Mouse (Mus musculus): ENCODE results near the gene Olfr1288. TPM values are rescaled to one million over a fixed set of nuclear protein-coding genes. Genes with fewer than 3 reads are reported as not detected.

Gene Olfr1288
- polyA plus RNA-seq, 1 experiment from 2014 or later, result not detected

Other genes with a start within 250 kb of the Olfr1288 start
- not detected in 2 replicates for gene 4930430A15Rik, start 244.5 kb upstream of the Olfr1288 start, polyA plus RNA-seq (2014; fragmentation: Nextera tagmentation; extraction: Ambion mirVana)
- not detected in 2 replicates for gene Olfr1275, start 238.8 kb upstream of the Olfr1288 start, polyA plus RNA-seq (2014; fragmentation: Nextera tagmentation; extraction: Ambion mirVana)
- gene Olfr1276, start 219.6 kb upstream of the Olfr1288 start, polyA plus RNA-seq (2014; fragmentation: Nextera tagmentation; extraction: Ambion mirVana), result not detected in 2 replicates
- not detected in 2 replicates for gene Olfr1277, start 200.0 kb upstream of the Olfr1288 start, polyA plus RNA-seq (2014; fragmentation: Nextera tagmentation; extraction: Ambion mirVana)
- gene Olfr1278, start 184.0 kb upstream of the Olfr1288 start, polyA plus RNA-seq (2014; fragmentation: Nextera tagmentation; extraction: Ambion mirVana), result not detected in 2 replicates
- gene Olfr1279, start 173.5 kb upstream of the Olfr1288 start, polyA plus RNA-seq (2014; fragmentation: Nextera tagmentation; extraction: Ambion mirVana), result not detected in 2 replicates
- gene Olfr1280, start 160.1 kb upstream of the Olfr1288 start, polyA plus RNA-seq (2014; fragmentation: Nextera tagmentation; extraction: Ambion mirVana), result not detected in 2 replicates
- gene Olfr1281, start 147.6 kb upstream of the Olfr1288 start, polyA plus RNA-seq (2014; fragmentation: Nextera tagmentation; extraction: Ambion mirVana), result not detected in 2 replicates
- gene Olfr1282, start 138.0 kb upstream of the Olfr1288 start, polyA plus RNA-seq (2014; fragmentation: Nextera tagmentation; extraction: Ambion mirVana), result not detected in 2 replicates
- not detected in 2 replicates for gene Olfr1283, start 107.3 kb upstream of the Olfr1288 start, polyA plus RNA-seq (2014; fragmentation: Nextera tagmentation; extraction: Ambion mirVana)
- not detected in 2 replicates for gene Olfr1284, start 98.6 kb upstream of the Olfr1288 start, polyA plus RNA-seq (2014; fragmentation: Nextera tagmentation; extraction: Ambion mirVana)
- not detected in 2 replicates for gene Olfr1286, start 51.0 kb upstream of the Olfr1288 start, polyA plus RNA-seq (2014; fragmentation: Nextera tagmentation; extraction: Ambion mirVana)
- not detected in 2 replicates for gene Olfr1287, start 25.0 kb upstream of the Olfr1288 start, polyA plus RNA-seq (2014; fragmentation: Nextera tagmentation; extraction: Ambion mirVana)
- not detected in 2 replicates for gene Olfr1289, start 6.7 kb downstream of the Olfr1288 start, polyA plus RNA-seq (2014; fragmentation: Nextera tagmentation; extraction: Ambion mirVana)
- gene Olfr1290, start 19.7 kb downstream of the Olfr1288 start, polyA plus RNA-seq (2014; fragmentation: Nextera tagmentation; extraction: Ambion mirVana), result not detected in 2 replicates
- gene Olfr1291-ps1, start 23.1 kb downstream of the Olfr1288 start, polyA plus RNA-seq (2014; fragmentation: Nextera tagmentation; extraction: Ambion mirVana), result not detected in 2 replicates
- gene Olfr1293-ps, start 51.1 kb downstream of the Olfr1288 start, polyA plus RNA-seq (2014; fragmentation: Nextera tagmentation; extraction: Ambion mirVana), result not detected in 2 replicates
- not detected in 2 replicates for gene Olfr1294, start 66.2 kb downstream of the Olfr1288 start, polyA plus RNA-seq (2014; fragmentation: Nextera tagmentation; extraction: Ambion mirVana)
- gene Olfr1295, start 95.6 kb downstream of the Olfr1288 start, polyA plus RNA-seq (2014; fragmentation: Nextera tagmentation; extraction: Ambion mirVana), result not detected in 2 replicates
- not detected in 2 replicates for gene Olfr1297, start 152.4 kb downstream of the Olfr1288 start, polyA plus RNA-seq (2014; fragmentation: Nextera tagmentation; extraction: Ambion mirVana)
- not detected in 2 replicates for gene Olfr1298, start 175.1 kb downstream of the Olfr1288 start, polyA plus RNA-seq (2014; fragmentation: Nextera tagmentation; extraction: Ambion mirVana)
- gene Olfr1299, start 187.3 kb downstream of the Olfr1288 start, polyA plus RNA-seq (2014; fragmentation: Nextera tagmentation; extraction: Ambion mirVana), result not detected in 2 replicates